Mouse (Mus musculus) liver, embryonic 16.5 days (tissue): ENCODE results near the gene Elf2. TPM values are rescaled to one million over a fixed set of nuclear protein-coding genes. Genes with fewer than 3 reads are reported as not detected.

Experiments used
- ATAC-seq: fragments of 200-750 bp; cut with Nextera tagmentation; 2 replicates; pipeline ENCODE4 v1.8.0; 2017; ENCODE audit warnings: low read depth, mild to moderate bottlenecking, moderate number of reproducible peaks, moderate library complexity
- H3K27ac ChIP-seq: fragments of 300-500 bp; sonication (generic); 2 replicates; pipeline ENCODE4 v1.5.1; 2014; ENCODE audit warnings: mild to moderate bottlenecking, low read length
- H3K27me3 ChIP-seq: fragments of 300-500 bp; sonication (generic); 2 replicates; pipeline ENCODE4 v1.6.1; 2014; ENCODE audit warnings: low read depth, low read length, mixed read lengths; ENCODE audit not compliant: control insufficient read depth, insufficient read depth
- H3K36me3 ChIP-seq: fragments of 300-500 bp; sonication (generic); 2 replicates; pipeline ENCODE4 v1.6.1; 2014; ENCODE audit warnings: mild to moderate bottlenecking; ENCODE audit not compliant: control insufficient read depth, insufficient read depth
- H3K4me1 ChIP-seq: fragments of 300-500 bp; sonication (generic); 2 replicates; pipeline ENCODE4 v1.6.1; 2014; ENCODE audit warnings: low read depth, low read length, mixed read lengths; ENCODE audit not compliant: control insufficient read depth
- H3K4me2 ChIP-seq: fragments of 300-500 bp; sonication (generic); 2 replicates; pipeline ENCODE4 v1.6.1; 2014; ENCODE audit warnings: low read depth, low read length, mixed read lengths
- H3K4me3 ChIP-seq: fragments of 300-500 bp; sonication (generic); 2 replicates; pipeline ENCODE4 v1.5.1; 2014; ENCODE audit warnings: low read depth, mild to moderate bottlenecking, low read length
- H3K9ac ChIP-seq: fragments of 300-500 bp; sonication (generic); 2 replicates; pipeline ENCODE4 v1.6.1; 2014; ENCODE audit warnings: low read depth, low read length
- H3K9me3 ChIP-seq: fragments of 300-500 bp; sonication (generic); replicated peaks from 2 replicates; pipeline ENCODE4 v1.6.1; 2016; ENCODE audit warnings: low read length; ENCODE audit not compliant: control insufficient read depth
- WGBS: fragments of 180-500 bp; shearing (Covaris S2); extraction: QIAGEN DNeasy Blood & Tissue Kit; methylation state at CpG from one replicate; pipeline ENCODE4 v1.1.7; 2014; ENCODE audit not compliant: insufficient replicate concordance; 5-methylcytosine and 5-hydroxymethylcytosine counted together
- polyA plus RNA-seq: library from polyadenylated mRNA; unstranded; fragments of >200 nt; fragmentation: Nextera tagmentation; extraction: Ambion mirVana; gene quantifications from 2 replicates; pipeline ENCODE4 v1.2.1, GENCODE M21; 2015

Elf2 gene
- polyA plus RNA-seq, 1 experiment from 2014 or later: 19.0 TPM

DNA sequence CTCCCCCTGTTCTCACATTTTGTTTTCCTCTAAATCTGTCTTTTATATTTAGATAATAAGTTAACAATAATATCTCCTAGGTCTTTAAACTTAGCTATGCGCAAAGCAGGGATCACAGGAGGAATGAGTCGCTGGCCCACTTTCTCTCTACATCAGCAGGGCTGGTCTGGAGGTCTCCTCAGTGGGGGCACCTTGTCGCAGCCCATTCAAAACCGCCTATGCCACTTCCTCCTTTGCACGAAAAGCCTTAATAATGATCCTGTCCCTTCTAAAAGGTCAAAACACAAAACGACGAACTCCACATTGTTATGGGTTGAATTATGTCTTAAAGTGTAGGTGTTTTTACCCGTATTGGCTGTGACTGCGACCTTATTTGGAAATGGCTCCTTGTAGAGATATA is 28.8 kb downstream of the Elf2 start:
- no peaks in the 10 kb centered on the region for H3K4me1 ChIP-seq
- 29% methylated on average over 9 of the region's 9 CpGs for WGBS
- peaks cover 6% of the 10 kb centered on the region for H3K36me3 ChIP-seq
- H3K4me2 ChIP-seq: no peak overlapping the region
- H3K9ac ChIP-seq: no peak overlapping the region
- no peak overlapping the region for H3K27ac ChIP-seq
- H3K4me3 ChIP-seq: no peak overlapping the region
- H3K9me3 ChIP-seq: no peaks in the 10 kb centered on the region
- no peaks in the 10 kb centered on the region for H3K27me3 ChIP-seq
- no peak for ATAC-seq

DNA sequence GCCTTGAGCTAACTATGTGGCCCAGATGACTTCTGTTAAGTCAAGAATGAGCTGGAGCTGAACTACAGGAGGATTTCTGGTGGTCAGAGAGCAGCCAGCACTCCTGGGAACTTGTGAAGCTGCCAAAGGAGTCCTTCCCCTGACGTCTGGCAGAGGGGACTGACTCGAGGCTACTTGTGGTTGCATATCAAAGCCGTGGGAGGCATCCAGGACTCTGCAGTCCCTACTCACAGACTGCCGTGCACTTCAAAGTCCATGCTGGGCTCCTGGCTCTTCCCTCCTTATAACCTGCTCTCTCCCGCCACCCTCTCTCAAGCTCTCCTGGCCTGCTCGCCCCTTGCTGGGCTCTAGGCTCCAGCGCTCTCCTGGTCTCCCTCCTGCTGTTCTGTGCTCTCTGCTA is 30.4 kb downstream of the Elf2 start:
- H3K27ac ChIP-seq: no peak overlapping the region
- no peak overlapping the region for H3K4me3 ChIP-seq
- 61% methylated on average over 7 of the region's 7 CpGs for WGBS
- no peak overlapping the region for H3K9ac ChIP-seq
- no peaks in the 10 kb centered on the region for H3K27me3 ChIP-seq
- H3K4me2 ChIP-seq: no peak overlapping the region
- no peaks in the 10 kb centered on the region for H3K9me3 ChIP-seq
- peaks cover 10% of the 10 kb centered on the region for H3K36me3 ChIP-seq
- H3K4me1 ChIP-seq: no peaks in the 10 kb centered on the region
- no peak for ATAC-seq

DNA sequence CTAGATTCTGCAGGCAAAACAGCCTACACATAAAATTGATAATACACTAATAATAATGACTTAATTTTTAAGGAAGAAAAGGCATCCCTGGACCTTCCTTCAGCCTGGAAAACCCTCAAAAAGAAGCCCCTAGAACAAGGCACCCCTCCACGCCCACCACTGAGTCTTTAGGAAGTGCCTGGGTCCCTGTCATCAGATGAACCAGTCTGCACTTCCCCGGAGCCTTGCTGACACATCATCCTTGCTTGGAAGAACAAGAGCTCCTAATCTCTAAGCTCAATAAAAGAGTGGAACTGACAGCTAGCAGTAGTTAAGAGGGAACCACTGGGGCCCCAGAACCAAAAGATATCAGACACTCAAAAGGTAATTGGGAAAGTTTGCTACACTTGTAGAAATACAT is 33.8 kb downstream of the Elf2 start:
- no peak overlapping the region for H3K27ac ChIP-seq
- peaks cover 16% of the 10 kb centered on the region for H3K36me3 ChIP-seq
- H3K27me3 ChIP-seq: no peaks in the 10 kb centered on the region
- WGBS: 57% methylated on average over 2 of the region's 2 CpGs
- H3K4me2 ChIP-seq: no peak overlapping the region
- no peaks in the 10 kb centered on the region for H3K9me3 ChIP-seq
- H3K4me3 ChIP-seq: no peak overlapping the region
- no peaks in the 10 kb centered on the region for H3K4me1 ChIP-seq
- no peak for ATAC-seq
- H3K9ac ChIP-seq: no peak overlapping the region

GRCm38 (mm10) chr3:51305961-51306360 is 34.5 kb downstream of the Elf2 start:
- no peaks in the 10 kb centered on the region for H3K9me3 ChIP-seq
- no peak overlapping the region for H3K4me2 ChIP-seq
- no peak overlapping the region for H3K4me3 ChIP-seq
- H3K27me3 ChIP-seq: no peaks in the 10 kb centered on the region
- no peaks in the 10 kb centered on the region; the same call in 1 of the 2 replicates for H3K4me1 ChIP-seq
- 83% methylated on average over 8 of the region's 8 CpGs for WGBS
- no peak overlapping the region for H3K27ac ChIP-seq
- H3K9ac ChIP-seq: no peak overlapping the region
- no peak for ATAC-seq
- H3K36me3 ChIP-seq: peaks cover 16% of the 10 kb centered on the region

- Histone ChIP-seq H3K4me3 (no peak overlapping the region), H3K4me2 (no peak overlapping the region), H3K36me3 (peaks cover 17% of the 10 kb centered on the region), H3K27ac (no peak overlapping the region), H3K9ac (no peak overlapping the region), H3K27me3 (no peaks in the 10 kb centered on the region), H3K4me1 (no peaks in the 10 kb centered on the region; the same call in 1 of the 2 replicates), H3K9me3 (no peaks in the 10 kb centered on the region)
- 75% methylated on average over 3 of the region's 3 CpGs for WGBS
- no peak for ATAC-seq
Measured at GRCm38 (mm10) chr3:51302971-51303476, 37.4 kb downstream of the Elf2 start.

DNA sequence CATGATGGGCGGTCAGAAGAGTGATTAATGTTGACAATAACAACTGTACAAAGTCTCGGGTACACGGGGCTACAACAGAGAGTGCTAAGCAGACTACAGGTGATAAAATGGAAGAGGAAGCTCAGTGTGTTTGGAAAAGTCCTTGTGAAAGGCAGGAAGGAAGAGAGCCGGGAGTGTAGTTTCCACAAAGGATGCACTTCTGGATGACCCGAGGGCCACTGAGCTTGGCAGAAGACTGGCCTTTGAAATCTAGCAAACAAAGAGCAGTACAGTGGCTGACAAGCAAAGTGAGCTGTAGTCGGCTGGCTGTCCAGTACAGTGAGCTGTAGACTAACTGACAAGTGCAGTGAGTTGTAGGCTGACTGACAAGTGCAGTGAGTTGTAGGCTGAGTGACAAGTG is 38.9 kb downstream of the Elf2 start:
- 66% methylated on average over 6 of the region's 6 CpGs for WGBS
- H3K9ac ChIP-seq: no peak overlapping the region
- no peak overlapping the region for H3K4me2 ChIP-seq
- H3K27me3 ChIP-seq: no peaks in the 10 kb centered on the region
- ATAC-seq: peak; percentile 41; the same call in 1 of the 2 replicates
- H3K4me1 ChIP-seq: no peaks in the 10 kb centered on the region; the same call in 1 of the 2 replicates
- peaks cover 13% of the 10 kb centered on the region for H3K36me3 ChIP-seq
- H3K27ac ChIP-seq: no peak overlapping the region
- H3K9me3 ChIP-seq: no peaks in the 10 kb centered on the region
- H3K4me3 ChIP-seq: no peak overlapping the region

DNA sequence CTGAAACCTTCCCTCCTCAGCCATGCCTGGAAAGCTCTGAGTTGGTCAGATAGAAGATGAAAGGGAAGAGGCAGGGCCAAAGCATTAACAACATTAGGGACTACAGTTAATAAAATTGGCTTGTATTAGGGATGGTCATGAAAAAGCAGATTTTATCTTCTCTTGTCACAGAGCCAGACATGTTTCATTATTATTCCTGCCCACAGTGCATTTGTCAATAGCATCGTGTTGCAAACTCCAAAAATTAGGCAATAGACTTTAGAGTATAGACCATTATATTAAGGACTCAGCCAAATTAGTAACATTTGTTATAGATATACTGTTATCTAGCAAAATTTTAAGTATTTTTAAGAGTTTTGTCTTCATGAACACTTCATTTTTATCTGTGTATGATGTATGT is 43.7 kb downstream of the Elf2 start:
- no peaks in the 10 kb centered on the region; the same call in 1 of the 2 replicates for H3K4me1 ChIP-seq
- H3K27ac ChIP-seq: no peak overlapping the region
- H3K27me3 ChIP-seq: no peaks in the 10 kb centered on the region
- H3K4me2 ChIP-seq: no peak overlapping the region
- H3K4me3 ChIP-seq: no peak overlapping the region
- H3K9ac ChIP-seq: no peak overlapping the region
- no peaks in the 10 kb centered on the region for H3K9me3 ChIP-seq
- H3K36me3 ChIP-seq: peaks cover 12% of the 10 kb centered on the region
- ATAC-seq: no peak
- WGBS: 77% methylated on average over 1 of the region's 1 CpGs

DNA sequence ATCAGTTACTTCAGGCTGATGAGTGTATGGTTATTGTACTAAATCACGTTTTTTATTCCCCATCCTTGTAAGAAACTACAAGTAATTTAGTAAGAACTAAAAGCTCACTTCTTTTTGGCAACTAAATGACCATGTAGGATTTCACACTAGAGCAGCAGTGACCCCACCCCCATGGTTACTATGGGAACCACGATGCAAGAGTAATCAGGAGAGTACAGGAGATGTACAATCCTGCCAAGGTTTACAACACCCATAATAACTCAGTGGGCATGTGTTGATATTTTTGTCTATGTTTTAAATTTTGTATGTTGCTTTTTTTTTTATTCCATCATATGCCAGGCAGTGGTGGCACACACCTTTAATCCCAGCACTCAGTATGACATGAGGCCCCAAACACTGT is 45.2 kb downstream of the Elf2 start:
- Histone ChIP-seq H3K27ac (no peak overlapping the region), H3K4me3 (no peak overlapping the region), H3K4me1 (no peaks in the 10 kb centered on the region), H3K27me3 (no peaks in the 10 kb centered on the region), H3K4me2 (no peak overlapping the region), H3K9me3 (no peaks in the 10 kb centered on the region), H3K9ac (no peak overlapping the region), H3K36me3 (peaks cover 10% of the 10 kb centered on the region)
- WGBS: 65% methylated on average over 2 of the region's 2 CpGs
- ATAC-seq: no peak

DNA sequence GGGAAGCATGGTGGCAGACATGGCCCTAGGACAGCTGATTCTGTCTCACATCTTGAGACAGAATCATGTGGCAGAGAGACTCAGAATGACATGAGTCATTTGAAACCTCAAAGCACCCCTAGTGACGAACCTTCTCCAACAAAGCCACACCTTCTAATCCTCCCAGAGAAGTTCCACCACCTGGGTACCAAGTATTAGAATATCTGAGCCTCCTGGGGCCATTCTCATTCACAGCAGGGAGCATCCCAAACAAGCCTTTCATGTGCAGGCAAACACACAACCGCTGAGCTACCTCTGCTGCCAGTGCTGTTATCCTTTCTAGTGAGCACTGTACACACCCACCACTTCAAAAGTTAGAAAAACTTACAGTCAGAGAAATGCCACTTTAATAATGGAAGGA is 46.2 kb downstream of the Elf2 start:
- H3K4me2 ChIP-seq: no peak overlapping the region
- peaks cover 10% of the 10 kb centered on the region for H3K36me3 ChIP-seq
- H3K9me3 ChIP-seq: no peaks in the 10 kb centered on the region
- no peak overlapping the region for H3K9ac ChIP-seq
- ATAC-seq: no peak
- no peak overlapping the region for H3K4me3 ChIP-seq
- no peaks in the 10 kb centered on the region for H3K27me3 ChIP-seq
- H3K27ac ChIP-seq: no peak overlapping the region
- no peaks in the 10 kb centered on the region for H3K4me1 ChIP-seq
- 63% methylated on average over 2 of the region's 2 CpGs for WGBS
